Mouse (Mus musculus) ES-Bruce4 (cell line): ENCODE measurements around the gene Esrrg.

ENCODE experiments used
- EP300 ChIP-seq: IDR thresholded peaks from 2 replicates; pipeline ENCODE4 v1.6.1; 2011; ENCODE audit warnings: low read depth, low read length; ENCODE audit not compliant: insufficient read depth
- POLR2A ChIP-seq: IDR thresholded peaks from one replicate; pipeline ENCODE4 v1.8.1; 2011; ENCODE audit warnings: low read length; ENCODE audit not compliant: insufficient read depth

GRCm38 (mm10) chr1:188030116-188030515, 421.5 kb downstream of the Esrrg start:
- TF ChIP-seq EP300 (no peak), POLR2A (no peak)
